Mouse (Mus musculus) hindbrain, embryonic 15.5 days (tissue): ENCODE measurements at regions not wholly inside any gene's neighbourhood (a gene's known extent, or its start where the extent isn't known, plus 50 kb on each side); places are given as distances from the start of the nearest gene placed in this dataset.

Source experiments
- ATAC-seq: fragments of 200-750 bp; cut with Nextera tagmentation; 2 replicates; pipeline ENCODE4 v1.8.0; 2017; ENCODE audit warnings: low read depth, moderate number of reproducible peaks, moderate TSS enrichment; ENCODE audit not compliant: low FRiP score
- H3K27ac ChIP-seq: fragments of 300-500 bp; sonication (generic); replicated peaks from 2 replicates; pipeline ENCODE4 v1.5.1; 2015; ENCODE audit warnings: mild to moderate bottlenecking, inconsistent platforms
- H3K27me3 ChIP-seq: fragments of 300-500 bp; sonication (generic); 2 replicates; pipeline ENCODE4 v1.6.1; 2015; ENCODE audit warnings: control low read depth, inconsistent platforms
- H3K36me3 ChIP-seq: fragments of 300-500 bp; sonication (generic); 2 replicates; pipeline ENCODE4 v1.6.1; 2015; ENCODE audit warnings: control low read depth, inconsistent platforms
- H3K4me1 ChIP-seq: fragments of 300-500 bp; sonication (generic); replicated peaks from 2 replicates; pipeline ENCODE4 v1.6.1; 2015; ENCODE audit warnings: control low read depth, inconsistent platforms
- H3K4me2 ChIP-seq: fragments of 300-500 bp; sonication (generic); 2 replicates; pipeline ENCODE4 v1.6.1; 2015; ENCODE audit warnings: moderate library complexity, mild to moderate bottlenecking, inconsistent platforms
- H3K4me3 ChIP-seq: fragments of 300-500 bp; sonication (generic); 2 replicates; pipeline ENCODE4 v1.5.1; 2015; ENCODE audit warnings: mild to moderate bottlenecking, inconsistent platforms
- H3K9ac ChIP-seq: fragments of 300-500 bp; sonication (generic); 2 replicates; pipeline ENCODE4 v1.6.1; 2015; ENCODE audit warnings: inconsistent platforms
- H3K9me3 ChIP-seq: fragments of 300-500 bp; sonication (generic); 2 replicates; pipeline ENCODE4 v1.6.1; 2016; ENCODE audit warnings: control low read depth, inconsistent platforms
- WGBS: fragments of 180-500 bp; shearing (Covaris S2); methylation state at CpG from one replicate; pipeline ENCODE4 v1.1.7; 2015; 5-methylcytosine and 5-hydroxymethylcytosine counted together

- H3K27me3 ChIP-seq: no peaks in the 10 kb centered on the region
- H3K4me2 ChIP-seq: no peak overlapping the region
- no peak overlapping the region for H3K4me3 ChIP-seq
- no peaks in the 10 kb centered on the region for H3K9me3 ChIP-seq
- H3K4me1 ChIP-seq: no peaks in the 10 kb centered on the region
- H3K27ac ChIP-seq: no peak overlapping the region
- no peak overlapping the region for H3K9ac ChIP-seq
- no peaks in the 10 kb centered on the region for H3K36me3 ChIP-seq
- WGBS: 84% methylated on average over 3 of the region's 3 CpGs
- ATAC-seq: no peak
These were observed 172.0 kb upstream of the Ctso start for GRCm38 (mm10) chr3:81760383-81760782.

GRCm38 (mm10) chr3:81760914-81761313 is 171.5 kb upstream of the Ctso start:
- Histone ChIP-seq H3K4me3 (no peak overlapping the region), H3K27me3 (no peaks in the 10 kb centered on the region), H3K4me1 (no peaks in the 10 kb centered on the region), H3K9ac (no peak overlapping the region), H3K4me2 (no peak overlapping the region), H3K9me3 (no peaks in the 10 kb centered on the region), H3K36me3 (no peaks in the 10 kb centered on the region), H3K27ac (no peak overlapping the region)
- 38% methylated on average over 2 of the region's 2 CpGs for WGBS
- ATAC-seq: no peak

- Histone ChIP-seq H3K9me3 (no peaks in the 10 kb centered on the region), H3K27me3 (no peaks in the 10 kb centered on the region), H3K27ac (no peak overlapping the region), H3K4me1 (no peaks in the 10 kb centered on the region), H3K9ac (no peak overlapping the region), H3K4me3 (no peak overlapping the region), H3K4me2 (no peak overlapping the region), H3K36me3 (no peaks in the 10 kb centered on the region)
- ATAC-seq: no peak
- 82% methylated on average over 3 of the region's 3 CpGs for WGBS
These were observed 160.6 kb upstream of the Ctso start for GRCm38 (mm10) chr3:81771812-81772211.

DNA sequence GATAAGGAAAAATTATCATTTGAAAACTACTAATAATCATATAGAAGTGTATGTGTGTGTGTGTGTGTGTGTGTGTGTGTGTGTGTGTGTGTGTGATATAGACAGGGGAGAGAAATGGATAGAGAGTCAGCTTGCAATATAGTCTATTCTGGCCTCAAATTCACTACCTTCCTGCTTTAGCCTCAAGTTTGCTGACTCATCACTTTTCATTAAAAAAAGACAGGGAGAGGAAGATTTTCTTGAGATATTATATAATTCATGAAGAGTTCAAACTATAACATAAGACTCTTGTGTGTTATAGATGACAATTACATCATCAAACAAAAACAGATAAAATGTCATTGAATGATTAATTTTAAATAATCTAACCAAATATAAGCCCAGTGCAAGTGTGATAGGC is 159.4 kb upstream of the Ctso start:
- no peak overlapping the region for H3K4me2 ChIP-seq
- H3K36me3 ChIP-seq: no peaks in the 10 kb centered on the region
- no peaks in the 10 kb centered on the region for H3K9me3 ChIP-seq
- no peak overlapping the region for H3K9ac ChIP-seq
- H3K4me1 ChIP-seq: no peaks in the 10 kb centered on the region
- no peak overlapping the region for H3K4me3 ChIP-seq
- no peak for ATAC-seq
- no peak overlapping the region for H3K27ac ChIP-seq
- no peaks in the 10 kb centered on the region for H3K27me3 ChIP-seq

DNA sequence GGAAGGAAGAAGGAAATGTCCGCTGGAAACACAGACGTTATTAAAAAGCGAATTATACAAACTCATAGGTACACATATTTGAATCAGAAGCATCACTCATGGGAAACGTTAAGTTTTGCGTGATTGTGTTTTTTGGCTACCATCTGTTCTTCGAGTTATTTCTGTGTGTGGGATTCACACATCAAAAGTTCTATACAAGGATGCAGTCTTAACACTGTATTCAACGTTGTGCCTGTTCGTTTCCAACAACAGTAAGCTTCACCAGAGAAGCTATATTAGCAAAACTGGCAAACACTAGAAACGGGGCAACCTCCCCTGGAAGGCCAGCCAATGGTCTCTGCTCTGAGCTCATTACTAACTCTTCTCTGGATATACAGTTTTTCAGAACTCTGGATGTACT is 150.3 kb upstream of the Ctso start:
- H3K36me3 ChIP-seq: no peaks in the 10 kb centered on the region
- no peak overlapping the region for H3K9ac ChIP-seq
- peaks cover 5% of the 10 kb centered on the region; the same call in 1 of the 2 replicates for H3K4me1 ChIP-seq
- 88% methylated on average over 9 of the region's 9 CpGs for WGBS
- ATAC-seq: no peak
- H3K4me2 ChIP-seq: no peak overlapping the region
- H3K27me3 ChIP-seq: no peaks in the 10 kb centered on the region
- H3K4me3 ChIP-seq: no peak overlapping the region
- H3K27ac ChIP-seq: no peak overlapping the region
- H3K9me3 ChIP-seq: no peaks in the 10 kb centered on the region

- H3K4me2 ChIP-seq: peak overlapping the region; percentile 31
- H3K9ac ChIP-seq: no peak overlapping the region
- peaks cover 5% of the 10 kb centered on the region; the same call in 1 of the 2 replicates for H3K4me1 ChIP-seq
- H3K9me3 ChIP-seq: no peaks in the 10 kb centered on the region
- ATAC-seq: peak; percentile 73; the same call in 1 of the 2 replicates
- H3K27me3 ChIP-seq: no peaks in the 10 kb centered on the region
- no peak overlapping the region; the same call in 1 of the 2 replicates for H3K27ac ChIP-seq
- 0 out of 2 replicates have a peak overlapping the region, but pooled peaks have one; percentile 4 for H3K4me3 ChIP-seq
- 28% methylated on average over 15 of the region's 15 CpGs for WGBS
- H3K36me3 ChIP-seq: no peaks in the 10 kb centered on the region
These were observed 149.4 kb upstream of the Ctso start for GRCm38 (mm10) chr3:81782921-81783541.

GRCm38 (mm10) chr3:81788915-81789314 is 143.5 kb upstream of the Ctso start:
- Histone ChIP-seq H3K4me1 (no peaks in the 10 kb centered on the region), H3K4me2 (no peak overlapping the region), H3K9me3 (no peaks in the 10 kb centered on the region), H3K27me3 (no peaks in the 10 kb centered on the region), H3K4me3 (no peak overlapping the region), H3K27ac (no peak overlapping the region), H3K9ac (no peak overlapping the region), H3K36me3 (no peaks in the 10 kb centered on the region)
- WGBS: 84% methylated on average over 2 of the region's 2 CpGs
- no peak for ATAC-seq

- H3K27me3 ChIP-seq: no peaks in the 10 kb centered on the region
- no peak overlapping the region for H3K4me2 ChIP-seq
- no peak overlapping the region for H3K9ac ChIP-seq
- H3K36me3 ChIP-seq: no peaks in the 10 kb centered on the region
- no peak overlapping the region for H3K4me3 ChIP-seq
- no peaks in the 10 kb centered on the region for H3K4me1 ChIP-seq
- no peak overlapping the region for H3K27ac ChIP-seq
- WGBS: 92% methylated on average over 6 of the region's 6 CpGs
- ATAC-seq: no peak
- H3K9me3 ChIP-seq: no peaks in the 10 kb centered on the region
These were observed 142.7 kb upstream of the Ctso start for GRCm38 (mm10) chr3:81789664-81790063.

- Histone ChIP-seq H3K9me3 (no peaks in the 10 kb centered on the region), H3K9ac (no peak overlapping the region), H3K4me2 (no peak overlapping the region), H3K27ac (no peak overlapping the region), H3K4me1 (no peaks in the 10 kb centered on the region), H3K27me3 (no peaks in the 10 kb centered on the region), H3K4me3 (no peak overlapping the region), H3K36me3 (no peaks in the 10 kb centered on the region)
- ATAC-seq: no peak
- WGBS: 62% methylated on average over 2 of the region's 2 CpGs
These were observed 130.3 kb upstream of the Ctso start for GRCm38 (mm10) chr3:81802096-81802495.

DNA sequence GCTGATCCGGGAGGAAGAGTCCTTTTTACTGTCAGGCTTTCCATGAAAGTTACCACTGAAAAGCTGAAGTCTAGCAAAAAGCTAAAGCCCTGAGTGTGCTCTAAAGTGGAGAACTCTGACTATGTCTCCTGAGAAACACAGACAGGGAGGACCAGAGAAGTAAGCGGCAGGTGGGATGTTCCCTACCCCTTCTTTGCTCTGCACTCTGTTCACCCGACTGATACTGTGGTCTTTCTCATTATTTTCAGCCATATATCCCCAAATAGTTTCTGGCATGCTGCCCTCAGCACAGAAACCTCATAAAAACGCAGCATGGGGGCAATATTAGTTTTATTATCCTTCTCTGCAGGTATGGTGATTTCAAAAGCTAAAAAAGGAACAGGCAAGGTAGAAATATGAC is 126.7 kb upstream of the Ctso start:
- no peaks in the 10 kb centered on the region for H3K27me3 ChIP-seq
- WGBS: 71% methylated on average over 4 of the region's 4 CpGs

GRCm38 (mm10) chr3:81809604-81810003 is 122.8 kb upstream of the Ctso start:
- H3K4me3 ChIP-seq: no peak overlapping the region
- H3K9ac ChIP-seq: no peak overlapping the region
- 91% methylated on average over 2 of the region's 2 CpGs for WGBS
- H3K27ac ChIP-seq: no peak overlapping the region
- H3K27me3 ChIP-seq: no peaks in the 10 kb centered on the region
- no peaks in the 10 kb centered on the region for H3K4me1 ChIP-seq
- H3K9me3 ChIP-seq: no peaks in the 10 kb centered on the region
- H3K36me3 ChIP-seq: no peaks in the 10 kb centered on the region
- no peak overlapping the region for H3K4me2 ChIP-seq
- ATAC-seq: no peak

More for the DNA sequence above, 126.7 kb upstream of the Ctso start:
- Histone ChIP-seq H3K9me3 (no peaks in the 10 kb centered on the region), H3K36me3 (no peaks in the 10 kb centered on the region), H3K4me1 (no peaks in the 10 kb centered on the region), H3K4me2 (no peak overlapping the region), H3K4me3 (no peak overlapping the region), H3K9ac (no peak overlapping the region), H3K27ac (no peak overlapping the region)
- ATAC-seq: no peak

- H3K4me3 ChIP-seq: no peak overlapping the region
- H3K4me2 ChIP-seq: no peak overlapping the region
- no peaks in the 10 kb centered on the region for H3K27me3 ChIP-seq
- no peak for ATAC-seq
- 87% methylated on average over 2 of the region's 2 CpGs for WGBS
- no peaks in the 10 kb centered on the region for H3K36me3 ChIP-seq
- no peak overlapping the region for H3K9ac ChIP-seq
- H3K4me1 ChIP-seq: no peaks in the 10 kb centered on the region
- no peaks in the 10 kb centered on the region for H3K9me3 ChIP-seq
- no peak overlapping the region for H3K27ac ChIP-seq
These were observed 112.1 kb upstream of the Ctso start for GRCm38 (mm10) chr3:81820304-81820703.

DNA sequence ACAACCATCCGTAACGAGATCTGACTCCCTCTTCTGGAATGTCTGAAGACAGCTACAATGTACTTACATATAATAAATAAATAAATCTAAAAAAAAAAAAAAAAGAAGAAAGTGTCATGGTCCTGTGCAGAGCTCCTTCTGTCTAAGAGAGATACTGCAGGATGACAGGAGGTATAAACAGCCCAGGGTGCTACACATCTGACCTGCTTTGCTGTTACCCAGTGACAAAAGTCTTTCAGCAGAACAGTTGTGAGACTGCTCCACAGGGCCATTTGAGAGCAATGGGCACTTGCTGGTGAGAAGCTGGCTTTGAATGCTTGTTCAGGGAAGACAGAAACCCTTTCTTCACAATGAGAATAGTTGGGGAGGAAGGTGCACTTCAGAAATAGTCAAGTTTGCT is 102.9 kb upstream of the Ctso start:
- no peaks in the 10 kb centered on the region for H3K27me3 ChIP-seq
- no peak overlapping the region for H3K4me2 ChIP-seq
- H3K36me3 ChIP-seq: no peaks in the 10 kb centered on the region
- H3K4me3 ChIP-seq: no peak overlapping the region
- H3K9me3 ChIP-seq: no peaks in the 10 kb centered on the region
- no peak overlapping the region for H3K9ac ChIP-seq
- 0 out of 2 replicates have a peak overlapping the region, but pooled peaks have one; percentile 48 for H3K27ac ChIP-seq
- no peak for ATAC-seq
- 0 out of 2 replicates have a peak, but pooled peaks cover 7% of the 10 kb centered on the region for H3K4me1 ChIP-seq
- WGBS: 74% methylated on average over 2 of the region's 2 CpGs
